Mouse (Mus musculus) kidney, postnatal 10 days (tissue): Measurements from ENCODE around the gene Pglyrp4.
A peak's percentile ranks its signal among the peaks of the same experiment; 100 is the strongest.
"Not testable (repeated sequence)": the region's sequence is repeated elsewhere in the genome, so short reads cannot be mapped to it uniquely, and the experiment has no call there.

Experiments
- DNase-seq: peaks from one replicate; pipeline ENCODE4 v3.0.0; 2021; ENCODE audit warnings: mixed read lengths

The Pglyrp4 gene

DNA sequence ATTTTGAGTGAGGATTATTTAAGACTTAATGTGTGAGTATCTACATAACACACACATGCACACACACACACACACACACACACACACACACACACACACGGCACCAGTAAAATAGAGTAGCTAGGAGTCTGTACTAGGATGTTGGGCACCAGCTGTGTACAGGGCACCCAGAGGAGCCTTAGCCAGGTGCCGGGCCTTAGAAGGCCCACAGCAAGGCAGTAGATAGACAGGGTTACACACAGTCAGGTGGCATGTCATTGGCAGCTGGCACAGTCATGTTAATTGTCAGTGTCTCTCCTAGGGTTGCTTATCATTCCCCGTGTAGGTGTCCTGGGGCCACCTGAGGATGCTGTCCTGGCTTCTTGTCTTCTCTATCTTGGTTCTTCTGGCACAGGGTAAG, at the start of gene Pglyrp4:
TSS of gene Pglyrp4 (plus strand) at position 301 of the 400 bp plus-strand sequence.
- DNase-seq, result no peak

DNA sequence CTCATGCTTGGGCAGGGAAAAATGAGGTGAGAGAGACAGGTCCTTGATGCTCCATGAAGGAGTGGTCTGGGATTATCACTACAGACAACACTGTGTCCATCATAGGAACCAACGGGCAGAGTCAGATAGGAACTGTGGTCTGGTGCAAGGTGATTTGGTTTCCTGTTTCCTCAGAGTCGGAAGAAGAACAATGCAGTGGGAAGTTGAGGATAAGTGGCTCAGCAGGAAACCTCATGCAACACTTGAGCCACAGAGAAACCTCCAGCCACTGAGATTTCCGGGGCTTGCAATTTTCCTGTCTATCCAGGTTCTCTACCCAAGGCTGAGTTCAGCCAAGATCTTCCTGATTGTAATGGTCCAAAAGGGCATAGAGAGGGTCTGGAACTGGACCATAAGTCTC, 48.0 kb upstream of the Pglyrp4 start:
- no peak for DNase-seq

DNA sequence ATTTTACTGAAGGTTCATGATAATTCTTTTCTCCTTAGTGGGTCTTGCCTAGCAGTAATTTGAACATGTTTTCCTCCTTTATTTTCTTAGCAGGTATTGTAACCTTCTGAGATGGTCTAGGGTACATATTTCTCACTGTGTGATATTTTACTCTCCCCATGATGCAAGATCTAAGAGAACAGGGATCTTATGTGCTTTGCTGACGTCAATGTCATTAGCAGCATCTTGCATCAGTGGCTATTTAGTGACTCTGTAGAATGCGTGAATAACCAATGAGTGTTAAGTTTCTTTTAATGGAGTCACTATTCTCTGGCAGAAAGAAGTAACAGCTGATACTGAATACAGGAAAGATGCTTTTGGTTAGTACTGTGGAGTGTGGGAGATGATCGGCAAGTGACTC, 42.8 kb upstream of the Pglyrp4 start:
- no peak for DNase-seq

DNA sequence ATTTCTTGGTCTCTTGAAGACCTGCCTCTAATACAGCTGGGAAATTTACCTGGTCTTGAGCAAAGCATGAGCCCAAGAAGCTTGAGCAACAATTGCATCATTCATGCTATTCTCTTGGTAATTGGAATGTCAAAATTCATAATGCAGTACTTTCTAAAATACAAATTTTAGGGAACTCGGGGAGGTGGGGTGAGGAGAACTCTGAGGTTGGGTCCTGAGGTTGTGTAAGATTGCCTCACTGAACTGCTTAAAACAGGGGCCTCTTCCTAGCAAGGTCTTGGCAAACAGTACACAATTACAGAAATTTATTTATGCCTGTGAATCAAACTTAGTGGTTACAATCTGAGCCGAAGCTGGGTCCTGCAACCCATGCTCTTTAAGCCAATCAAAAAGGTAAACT, 39.9 kb upstream of the Pglyrp4 start:
- no peak for DNase-seq

DNA sequence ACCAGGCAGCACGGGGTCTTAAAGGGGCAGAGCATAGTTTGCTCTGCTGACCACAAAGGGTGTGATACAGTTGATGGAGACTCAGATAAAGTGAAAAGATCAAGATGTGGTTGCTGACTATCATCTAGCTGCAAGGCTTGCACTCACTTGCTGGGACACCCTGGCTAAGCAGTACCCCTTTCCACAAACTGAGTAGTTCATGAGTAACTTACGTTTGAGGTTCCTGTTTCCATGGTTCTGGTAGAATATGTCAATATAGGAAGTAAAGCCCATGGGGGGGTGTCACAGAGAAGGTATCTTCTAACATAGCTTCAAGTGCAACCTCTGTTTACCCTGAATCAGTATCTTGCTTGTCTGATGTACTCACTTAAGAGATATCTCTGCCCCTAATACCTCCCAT, 33.2 kb upstream of the Pglyrp4 start:
- DNase-seq, result no peak

DNA sequence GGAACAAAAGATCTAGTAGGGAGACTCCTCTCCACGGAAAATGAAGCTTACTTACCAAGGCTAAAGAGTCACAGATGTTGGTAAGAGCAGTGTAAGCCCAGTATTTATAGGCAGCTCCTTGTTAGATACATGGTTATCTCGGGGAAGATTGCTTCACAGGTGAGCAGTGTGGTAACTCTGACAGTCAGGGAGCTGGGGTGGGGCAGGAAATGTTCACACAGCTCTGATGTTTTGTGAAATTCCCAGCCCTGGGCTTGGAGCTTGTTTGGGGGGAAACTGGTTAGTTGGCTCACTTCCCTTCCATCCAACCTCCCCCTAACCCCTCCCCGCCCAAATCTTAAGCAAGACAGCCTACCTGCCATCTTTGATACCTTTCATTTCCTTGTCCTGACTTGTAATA, 31.1 kb upstream of the Pglyrp4 start, which contains the start of gene S100a9:
TSS of gene S100a9 (minus strand) at position 109 of the 400 bp plus-strand sequence.
- DNase-seq, result no peak

DNA sequence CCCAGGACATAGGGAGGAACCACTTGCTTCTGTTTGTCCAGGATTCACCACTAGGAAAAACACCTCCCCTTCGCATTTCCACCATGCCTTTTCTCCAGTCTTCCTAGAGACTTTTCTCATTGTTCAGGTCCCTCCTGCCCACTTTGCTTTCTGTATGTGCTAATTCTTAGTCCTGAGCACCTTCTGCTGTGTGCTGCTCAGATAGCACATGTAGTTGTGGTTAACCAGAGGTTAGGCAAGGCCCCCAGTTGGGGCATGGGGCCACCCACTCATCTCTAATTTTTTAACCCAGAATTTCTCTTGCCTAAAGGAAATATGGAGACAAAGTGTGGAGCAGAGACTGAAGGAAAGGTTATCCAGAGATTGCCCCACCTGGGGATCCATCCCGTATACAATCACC, 24.5 kb upstream of the Pglyrp4 start:
- DNase-seq, result no peak

DNA sequence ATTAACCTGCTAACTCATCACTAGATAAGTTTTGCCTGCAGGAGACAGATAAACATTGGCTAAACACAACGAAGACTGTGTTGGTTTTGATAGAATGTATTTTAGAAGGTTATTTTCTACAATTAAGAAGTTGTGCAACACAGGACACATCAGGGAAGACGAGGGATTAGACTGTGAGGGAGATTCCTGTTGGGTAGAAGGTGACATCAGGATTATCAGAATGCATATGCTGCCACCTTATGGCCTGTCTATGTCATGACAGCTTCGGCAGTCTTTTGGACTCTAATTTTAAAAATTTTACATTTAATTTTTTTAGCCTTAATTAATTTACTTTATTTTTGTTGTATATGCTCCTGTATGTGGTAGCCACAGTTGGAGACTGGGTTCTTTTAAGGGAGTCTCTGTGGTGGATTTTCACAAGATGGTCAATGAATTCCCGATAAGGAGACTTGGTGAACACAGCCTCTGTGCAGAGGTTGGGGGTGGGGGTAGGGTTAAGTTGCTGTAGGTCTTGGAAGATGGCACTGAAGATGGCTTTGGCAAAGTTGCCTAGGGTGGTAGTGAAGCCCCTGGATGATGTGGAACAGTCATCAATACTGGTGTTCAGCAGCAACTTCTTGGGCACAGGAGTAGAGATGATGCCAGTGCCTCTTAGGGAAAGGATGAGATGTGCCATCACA, 18.0 kb upstream of the Pglyrp4 start:
- DNase-seq, result peak; percentile 39

DNA sequence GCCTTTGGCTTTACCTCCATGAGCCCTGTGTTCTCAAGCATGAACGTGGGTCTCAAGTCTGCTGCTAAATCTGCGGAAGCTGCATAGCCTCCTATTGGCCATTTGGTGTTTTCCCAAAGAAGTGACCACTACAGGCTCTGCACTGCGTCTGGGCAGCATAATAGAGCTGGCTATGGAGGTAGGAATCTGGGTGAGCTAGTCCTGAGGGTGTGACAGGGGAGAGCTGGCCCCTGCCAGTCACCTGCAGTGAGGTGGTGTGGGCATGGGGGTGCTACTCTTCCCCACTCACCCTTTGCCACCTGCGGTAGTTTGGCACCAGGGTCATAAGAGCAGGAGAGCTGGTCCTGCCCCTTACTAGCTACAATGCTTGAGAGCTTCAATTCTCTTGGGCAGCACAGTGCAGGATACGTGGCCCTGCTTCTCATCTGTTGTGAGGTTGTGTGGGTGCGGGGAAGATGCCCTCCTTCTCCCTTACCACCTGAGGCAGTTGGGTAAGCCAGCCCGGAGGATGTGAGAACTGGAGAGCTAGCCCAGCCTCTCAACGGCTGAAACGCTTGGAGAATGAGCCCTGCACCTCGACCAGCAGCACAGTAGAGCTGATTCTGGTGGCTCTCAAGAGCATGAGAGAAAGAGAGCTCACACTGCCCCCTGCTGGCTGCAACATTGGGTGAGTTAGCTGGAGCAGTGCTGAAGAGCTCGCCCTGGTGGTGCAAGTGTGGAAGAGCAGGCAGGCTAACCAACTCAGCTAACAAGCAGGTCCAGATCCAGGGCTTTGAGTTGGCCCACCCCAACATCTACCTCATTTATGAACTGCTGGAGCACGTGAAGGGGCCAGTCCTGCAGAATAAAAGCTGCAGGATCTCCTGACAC, 16.9 kb upstream of the Pglyrp4 start:
- peak; percentile 93 for DNase-seq

DNA sequence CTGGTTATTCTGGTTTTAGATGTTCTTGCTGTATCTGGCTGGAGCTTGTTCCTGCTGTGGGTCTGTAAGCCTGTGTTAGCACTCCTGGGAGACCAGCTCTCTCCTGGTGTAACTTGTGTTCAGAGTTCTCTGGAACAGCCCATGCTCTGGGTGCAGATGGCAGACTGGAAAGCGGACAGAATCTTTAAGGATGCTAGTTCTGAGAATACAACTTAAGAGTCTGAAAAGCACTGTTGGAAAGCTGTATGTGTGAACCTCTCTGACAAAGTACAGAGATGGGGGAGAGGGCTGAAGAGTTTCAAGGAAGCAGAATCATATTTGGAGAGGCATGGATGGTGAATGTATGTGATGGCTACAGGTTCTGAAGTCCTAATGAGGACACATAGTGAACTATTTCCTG, 23.0 kb downstream of the Pglyrp4 start:
- no peak for DNase-seq

DNA sequence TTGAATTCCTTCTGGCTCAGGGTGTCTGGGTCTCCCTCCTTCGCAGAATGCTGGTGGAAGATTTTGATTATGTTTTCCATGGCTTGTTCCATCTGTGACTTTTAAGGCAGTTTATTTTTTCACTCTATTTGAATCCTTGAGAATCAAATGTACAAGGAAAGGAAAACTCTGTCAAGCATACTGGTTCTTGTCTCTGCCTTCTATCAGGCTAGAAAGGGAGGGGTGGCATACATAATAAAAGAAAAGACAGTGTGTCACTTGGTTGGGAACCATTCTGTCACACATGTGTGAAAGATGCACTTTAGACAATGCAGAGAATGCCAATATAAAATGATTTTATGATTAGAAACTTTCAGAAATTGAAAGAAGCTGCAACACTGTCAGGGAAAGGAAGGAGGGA, 51.1 kb downstream of the Pglyrp4 start, which contains the start of gene Gm5849:
TSS of gene Gm5849 (minus strand) at position 101 of the 400 bp plus-strand sequence.
- not testable (repeated sequence) for DNase-seq
